Mouse (Mus musculus): ENCODE data around the gene Prkn. TPM values are rescaled to one million over a fixed set of nuclear protein-coding genes. Genes with fewer than 3 reads are reported as not detected.
A peak's percentile ranks its signal among the peaks of the same experiment; 100 is the strongest.

Prkn gene
- total and polyA plus RNA-seq, 2 experiments from 2014 or later: 6.2 to 6.8 TPM

- DNase-seq (peak; percentile 34), ATAC-seq (no peak)
- no peak overlapping the region for H3K27ac ChIP-seq (ENCODE audit: low read depth, low read length)
- H3K27me3 ChIP-seq (ENCODE audit: insufficient read depth, low read length): no peaks in the 10 kb centered on the region
- no peak overlapping the region for H3K9ac ChIP-seq
- no peaks in the 10 kb centered on the region for H3K4me1 ChIP-seq (ENCODE audit: insufficient read depth)
- H3K4me3 ChIP-seq (ENCODE audit: low read depth, low read length): no peak overlapping the region
- no peaks in the 10 kb centered on the region for H3K36me3 ChIP-seq (ENCODE audit: insufficient read depth)
- no peaks in the 10 kb centered on the region for H3K9me3 ChIP-seq (ENCODE audit: low read length)
- whole genome bisulfite sequencing: 53% methylated on average over 3 of the region's 3 CpGs
- TF ChIP-seq CTCF (IDR thresholded peaks at IDR 0.05; ENCODE audit: low read depth): no peak
- no peak overlapping the region for H3K4me2 ChIP-seq (ENCODE audit: low read depth)
Observed at GRCm38 (mm10) chr17:10854207-10854606, 14.0 kb downstream of the Prkn start.

GRCm38 (mm10) chr17:10874208-10875187, 34.3 kb downstream of the Prkn start:
- Histone ChIP-seq H3K9me3 (ENCODE audit: low read length) (no peaks in the 10 kb centered on the region), H3K4me3 (ENCODE audit: low read depth, low read length) (no peak overlapping the region), H3K36me3 (ENCODE audit: insufficient read depth) (no peaks in the 10 kb centered on the region), H3K27me3 (ENCODE audit: insufficient read depth, low read length) (no peaks in the 10 kb centered on the region), H3K4me1 (ENCODE audit: insufficient read depth) (no peaks in the 10 kb centered on the region), H3K9ac (no peak overlapping the region), H3K27ac (ENCODE audit: low read depth, low read length) (no peak overlapping the region), H3K4me2 (ENCODE audit: low read depth) (no peak overlapping the region)
- no peak for DNase-seq
- ATAC-seq: no peak
- TF ChIP-seq CTCF (IDR thresholded peaks at IDR 0.05; ENCODE audit: low read depth): no peak
- 92% methylated on average over 7 of the region's 7 CpGs for WGBS

GRCm38 (mm10) chr17:10878986-10879385, 38.8 kb downstream of the Prkn start:
- TF ChIP-seq CTCF (IDR thresholded peaks at IDR 0.05; ENCODE audit: low read depth): no peak
- no peak for ATAC-seq
- DNase-seq: no peak
- Histone ChIP-seq H3K4me3 (ENCODE audit: low read depth, low read length) (no peak overlapping the region), H3K9ac (no peak overlapping the region), H3K27ac (ENCODE audit: low read depth, low read length) (no peak overlapping the region), H3K4me2 (ENCODE audit: low read depth) (no peak overlapping the region), H3K4me1 (ENCODE audit: insufficient read depth) (no peaks in the 10 kb centered on the region), H3K36me3 (ENCODE audit: insufficient read depth) (no peaks in the 10 kb centered on the region), H3K9me3 (ENCODE audit: low read length) (no peaks in the 10 kb centered on the region), H3K27me3 (ENCODE audit: insufficient read depth, low read length) (no peaks in the 10 kb centered on the region)
- WGBS: 86% methylated on average over 5 of the region's 5 CpGs

DNA sequence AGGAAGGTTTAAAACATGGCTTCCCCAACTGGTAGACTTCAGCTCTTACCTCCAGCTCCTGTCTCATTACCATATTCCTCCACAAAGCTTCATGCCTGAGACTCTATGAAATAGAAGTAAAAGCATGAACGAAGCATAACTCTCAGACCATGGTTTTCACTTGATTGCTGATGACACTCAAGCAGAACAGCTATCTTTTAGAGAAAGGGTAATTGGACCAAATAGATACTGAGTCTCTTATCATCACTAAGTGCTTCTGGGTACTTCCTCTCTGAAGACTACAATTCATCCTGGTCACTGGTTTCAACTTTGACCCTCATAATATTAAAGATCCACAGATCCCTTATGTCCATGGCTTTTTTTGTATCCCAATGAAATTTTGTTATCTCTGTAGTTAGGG, 42.1 kb downstream of the Prkn start:
- TF ChIP-seq CTCF (IDR thresholded peaks at IDR 0.05; ENCODE audit: low read depth): no peak
- ATAC-seq: no peak

DNA sequence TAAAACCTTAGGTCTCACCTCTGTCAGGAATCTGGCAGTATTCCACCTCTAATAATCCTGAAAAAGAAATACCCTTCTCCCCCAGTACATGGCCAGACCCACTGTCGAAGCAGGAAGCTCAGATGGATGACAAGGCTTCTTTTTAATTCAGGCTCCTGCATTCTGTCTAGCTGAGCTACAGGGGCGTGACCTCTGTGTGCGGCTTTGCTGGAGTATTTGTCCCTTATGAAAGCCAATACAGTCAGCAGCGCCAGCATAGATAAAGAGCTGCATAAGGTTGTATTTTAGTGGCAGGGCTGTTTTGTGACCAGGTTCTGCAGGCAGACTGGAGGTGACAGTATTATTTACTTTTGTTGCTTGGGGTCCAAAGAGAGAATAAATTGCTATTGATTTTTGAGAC, 47.7 kb downstream of the Prkn start:
- no peak for DNase-seq
- no peak overlapping the region for H3K9ac ChIP-seq
- no peak overlapping the region for H3K27ac ChIP-seq (ENCODE audit: low read depth, low read length)
- no peaks in the 10 kb centered on the region for H3K9me3 ChIP-seq (ENCODE audit: low read length)
- no peaks in the 10 kb centered on the region for H3K4me1 ChIP-seq (ENCODE audit: insufficient read depth)
- no peaks in the 10 kb centered on the region for H3K36me3 ChIP-seq (ENCODE audit: insufficient read depth)
- 24% methylated on average over 4 of the region's 4 CpGs for WGBS
- no peaks in the 10 kb centered on the region for H3K27me3 ChIP-seq (ENCODE audit: insufficient read depth, low read length)
- TF ChIP-seq CTCF (IDR thresholded peaks at IDR 0.05; ENCODE audit: low read depth): no peak
- no peak for ATAC-seq
- no peak overlapping the region for H3K4me3 ChIP-seq (ENCODE audit: low read depth, low read length)
- H3K4me2 ChIP-seq (ENCODE audit: low read depth): no peak overlapping the region

More for the DNA sequence above, 42.1 kb downstream of the Prkn start:
- no peak overlapping the region for H3K9ac ChIP-seq
- H3K4me3 ChIP-seq (ENCODE audit: low read depth, low read length): no peak overlapping the region
- no peaks in the 10 kb centered on the region for H3K4me1 ChIP-seq (ENCODE audit: insufficient read depth)
- H3K27ac ChIP-seq (ENCODE audit: low read depth, low read length): no peak overlapping the region
- H3K27me3 ChIP-seq (ENCODE audit: insufficient read depth, low read length): no peaks in the 10 kb centered on the region
- H3K4me2 ChIP-seq (ENCODE audit: low read depth): no peak overlapping the region
- DNase-seq: no peak
- 94% methylated on average over 1 of the region's 1 CpGs for WGBS
- no peaks in the 10 kb centered on the region for H3K9me3 ChIP-seq (ENCODE audit: low read length)
- H3K36me3 ChIP-seq (ENCODE audit: insufficient read depth): no peaks in the 10 kb centered on the region

DNA sequence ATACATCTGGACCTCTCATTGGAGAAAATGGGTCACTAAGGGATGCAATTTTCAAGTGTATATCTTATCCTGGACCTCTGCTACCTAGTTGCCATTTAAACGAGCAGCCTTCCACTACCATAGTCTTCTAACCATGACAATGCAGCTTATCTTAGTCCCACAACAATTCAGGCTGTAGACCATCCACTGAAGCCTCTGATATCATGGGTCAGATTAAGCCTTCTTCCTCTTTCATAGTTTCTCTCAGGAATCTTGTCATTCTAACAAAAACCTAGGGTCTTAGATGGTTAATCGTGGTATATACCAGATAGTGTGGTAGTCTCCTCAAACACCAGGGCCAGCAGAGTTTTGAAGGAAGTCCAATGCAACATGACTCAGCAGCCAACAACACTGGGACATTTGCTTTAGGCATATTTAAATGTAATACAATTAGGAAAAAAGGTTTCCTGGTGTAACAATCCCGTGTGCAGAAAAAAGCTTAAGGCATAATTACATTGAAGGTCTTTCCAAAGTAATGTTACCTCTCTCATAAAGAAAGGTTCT, 61.6 kb downstream of the Prkn start:
- no peaks in the 10 kb centered on the region for H3K9me3 ChIP-seq (ENCODE audit: low read length)
- no peaks in the 10 kb centered on the region for H3K36me3 ChIP-seq (ENCODE audit: insufficient read depth)
- no peak overlapping the region for H3K9ac ChIP-seq
- no peaks in the 10 kb centered on the region for H3K4me1 ChIP-seq (ENCODE audit: insufficient read depth)
- 86% methylated on average over 3 of the region's 3 CpGs for WGBS
- no peak overlapping the region for H3K4me3 ChIP-seq (ENCODE audit: low read depth, low read length)
- no peaks in the 10 kb centered on the region for H3K27me3 ChIP-seq (ENCODE audit: insufficient read depth, low read length)
- DNase-seq (no peak), ATAC-seq (no peak)
- no peak for TF ChIP-seq CTCF (IDR thresholded peaks at IDR 0.05; ENCODE audit: low read depth)
- H3K4me2 ChIP-seq (ENCODE audit: low read depth): no peak overlapping the region
- H3K27ac ChIP-seq (ENCODE audit: low read depth, low read length): no peak overlapping the region

GRCm38 (mm10) chr17:10936698-10937097, 96.5 kb downstream of the Prkn start:
- Histone ChIP-seq H3K9me3 (ENCODE audit: low read length) (no peaks in the 10 kb centered on the region), H3K4me1 (ENCODE audit: insufficient read depth) (0 out of 2 replicates have a peak, but pooled peaks cover 6% of the 10 kb centered on the region), H3K27ac (ENCODE audit: low read depth, low read length) (no peak overlapping the region), H3K36me3 (ENCODE audit: insufficient read depth) (no peaks in the 10 kb centered on the region), H3K4me2 (ENCODE audit: low read depth) (no peak overlapping the region), H3K4me3 (ENCODE audit: low read depth, low read length) (no peak overlapping the region), H3K27me3 (ENCODE audit: insufficient read depth, low read length) (no peaks in the 10 kb centered on the region), H3K9ac (no peak overlapping the region)
- DNase-seq (no peak), ATAC-seq (no peak)
- no peak for TF ChIP-seq CTCF (IDR thresholded peaks at IDR 0.05; ENCODE audit: low read depth)

Data from forebrain, postnatal 0 days (tissue).